Mouse (Mus musculus) heart, postnatal 25 days (tissue): ENCODE measurements at regions not wholly inside any gene's neighbourhood (a gene's known extent, or its start where the extent isn't known, plus 50 kb on each side); places are given as distances from the start of the nearest gene placed in this dataset.

Experiments used
- DNase-seq: peaks from one replicate; pipeline ENCODE4 v3.0.0; 2022; ENCODE audit warnings: low spot score
- intact Hi-C: fragments of 180-260 bp; cut with DNase I; formaldehyde crosslinking; loops from one replicate; pipeline ENCODE4 v1.15.1; 2025

DNA sequence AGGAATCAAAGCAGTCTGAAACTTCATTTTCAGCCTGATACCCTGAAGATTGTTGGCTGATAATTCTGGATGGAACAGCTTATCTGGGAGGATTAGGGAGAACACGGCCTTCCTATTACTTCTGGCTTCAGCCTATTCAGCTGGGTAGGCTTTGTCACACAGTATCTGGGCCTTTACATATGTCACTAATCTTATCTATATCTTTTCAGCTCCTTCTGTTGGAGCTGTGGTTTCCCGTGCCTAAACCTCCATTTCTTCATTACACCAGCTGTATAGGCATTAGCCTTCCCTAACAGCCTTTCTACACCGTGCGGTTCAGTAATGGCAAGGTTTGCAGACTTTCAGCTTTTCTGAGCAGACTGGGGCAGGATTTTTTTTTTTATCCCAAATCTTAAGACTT is 61.9 kb upstream of the Tle4 start:
- no peak for DNase-seq
- intact Hi-C loops: no loop called here

DNA sequence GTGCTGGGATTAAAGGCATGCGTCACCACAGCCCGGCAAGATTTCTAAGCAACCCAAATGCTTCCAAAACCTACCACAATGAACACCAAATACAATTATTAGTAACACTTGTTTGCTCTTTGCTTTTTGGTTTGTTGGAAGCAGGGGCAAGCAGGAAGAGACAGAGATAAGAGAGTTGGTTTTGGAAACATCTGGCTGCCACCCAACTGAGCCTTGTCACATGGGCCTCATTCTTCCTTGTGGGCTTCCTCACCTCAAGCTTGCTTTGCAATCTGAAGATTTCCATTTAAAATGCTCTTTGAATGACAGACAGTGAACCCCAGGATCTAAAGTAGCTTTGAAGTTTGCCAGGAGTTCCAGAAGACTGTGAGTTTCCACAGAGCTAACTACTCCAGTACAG is 60.6 kb upstream of the Tle4 start:
- intact Hi-C loops: no loop called here
- DNase-seq: no peak

DNA sequence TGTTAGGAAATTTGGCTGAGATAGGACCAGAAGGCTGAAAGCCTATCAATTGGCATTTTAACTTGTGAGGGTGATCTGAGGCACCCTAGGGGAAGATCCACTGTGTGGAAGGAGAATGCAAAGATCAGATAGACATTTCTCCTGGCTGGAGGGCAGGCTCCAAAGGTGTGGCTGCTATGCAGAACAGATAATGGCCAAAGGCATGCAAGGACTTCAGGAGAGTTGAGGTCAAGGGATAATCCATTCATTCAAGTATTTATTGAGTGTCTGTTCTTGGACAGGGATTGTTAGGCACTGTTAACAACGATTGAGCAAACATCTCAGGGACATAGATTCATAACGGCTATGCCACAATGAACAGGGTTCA is 58.2 kb upstream of the Tle4 start:
- intact Hi-C loops: no loop called here
- no peak for DNase-seq

DNA sequence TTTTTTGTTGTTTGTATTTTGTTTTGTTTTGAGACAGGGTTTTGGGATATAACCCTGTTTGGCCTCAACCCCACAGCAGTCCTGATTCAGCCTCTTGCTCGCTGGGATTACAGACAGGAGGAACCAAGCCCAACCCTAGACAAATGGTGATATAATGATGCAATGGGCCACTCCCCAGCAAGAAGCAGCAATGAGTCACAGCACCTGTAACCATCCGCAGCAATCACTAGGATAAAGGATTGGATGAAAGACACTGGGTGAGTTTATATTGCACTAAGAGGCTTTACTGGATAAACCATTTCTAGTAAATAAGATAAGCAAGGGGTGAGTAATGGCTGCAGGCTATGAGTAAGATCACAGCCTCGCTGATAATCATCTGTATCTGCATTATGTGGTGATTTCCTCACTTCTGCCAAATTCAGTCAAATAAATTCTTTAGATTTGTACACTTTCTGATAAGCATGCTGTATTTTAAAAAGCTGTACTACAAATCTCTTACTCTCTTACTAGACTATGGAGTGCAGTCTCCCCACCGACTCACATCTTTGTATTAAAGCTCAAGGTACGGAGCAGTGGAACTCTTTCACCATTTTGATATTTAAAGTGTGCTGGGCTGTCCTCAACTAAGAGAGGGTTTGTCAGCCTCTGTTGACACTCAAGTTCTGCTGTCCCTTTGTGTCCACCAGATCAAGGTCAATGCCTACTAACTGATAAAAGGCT is 57.6 kb upstream of the Tle4 start:
- intact Hi-C loops: no loop called here
- no peak for DNase-seq
